Mouse (Mus musculus): ENCODE measurements around the gene Gm13290.
"Not testable (repeated sequence)": the region's sequence is repeated elsewhere in the genome, so short reads cannot be mapped to it uniquely, and the experiment has no call there.

DNA sequence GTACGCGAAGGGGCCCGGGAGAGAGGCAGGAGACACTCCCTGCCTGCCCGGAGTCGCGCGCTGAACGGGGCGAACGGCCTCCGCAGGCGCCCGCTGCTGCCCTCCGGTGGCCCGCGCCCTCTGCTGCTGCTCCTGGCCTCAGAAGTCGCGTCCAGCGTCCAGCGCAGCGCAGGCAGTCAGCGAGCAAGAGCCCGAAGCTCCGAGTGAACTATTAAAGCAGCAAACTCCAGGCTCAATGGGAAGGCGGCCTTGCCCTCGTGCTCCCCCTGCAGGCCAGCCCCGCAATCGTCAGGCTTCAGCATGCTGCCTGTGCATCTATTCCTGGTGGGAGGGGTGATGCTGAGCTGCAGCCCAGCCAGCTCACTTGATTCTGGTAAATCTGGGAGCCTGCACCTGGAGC, 23.5 kb downstream of the Gm13290 start, which contains the start of gene Gm13279:
- not testable (repeated sequence) for TF ChIP-seq CTCF (IDR thresholded peaks at IDR 0.05; ENCODE audit: low read depth); EP300 (optimal IDR thresholded peaks at IDR 0.05)
